Mouse (Mus musculus): ENCODE measurements around the gene Zeb2. TPM values are rescaled to one million over a fixed set of nuclear protein-coding genes. Genes with fewer than 3 reads are reported as not detected.

Zeb2 gene
- polyA plus RNA-seq, 1 experiment from 2014 or later = 50.2 TPM

GRCm38 (mm10) chr2:45071296-45071695 lies 45.9 kb downstream of the Zeb2 start:
- Histone ChIP-seq H3K9me3 (no peaks in the 10 kb centered on the region), H3K4me3 (replicated peaks) (no peak overlapping the region), H3K4me1 (replicated peaks) (peaks cover 38% of the 10 kb centered on the region), H3K27ac (no peak overlapping the region), H3K4me2 (replicated peaks) (no peak overlapping the region), H3K27me3 (no peaks in the 10 kb centered on the region), H3K9ac (replicated peaks) (no peak overlapping the region), H3K36me3 (no peaks in the 10 kb centered on the region)
- 0 out of 2 replicates have a peak, but pooled peaks have one; percentile 30 for ATAC-seq
- 51% methylated on average over 5 of the region's 5 CpGs for WGBS

GRCm38 (mm10) chr2:45070612-45071276 lies 46.5 kb downstream of the Zeb2 start:
- Histone ChIP-seq H3K9me3 (no peaks in the 10 kb centered on the region), H3K27me3 (no peaks in the 10 kb centered on the region), H3K27ac (no peak overlapping the region), H3K9ac (replicated peaks) (no peak overlapping the region), H3K36me3 (no peaks in the 10 kb centered on the region), H3K4me2 (replicated peaks) (no peak overlapping the region), H3K4me1 (replicated peaks) (peaks cover 38% of the 10 kb centered on the region), H3K4me3 (replicated peaks) (no peak overlapping the region)
- WGBS = 72% methylated on average over 6 of the region's 6 CpGs
- ATAC-seq = no peak

- H3K4me3 ChIP-seq (replicated peaks) = no peak overlapping the region
- no peak for ATAC-seq
- H3K36me3 ChIP-seq = no peaks in the 10 kb centered on the region
- H3K27me3 ChIP-seq = no peaks in the 10 kb centered on the region
- H3K4me1 ChIP-seq (replicated peaks) = peaks cover 41% of the 10 kb centered on the region
- H3K9me3 ChIP-seq = no peaks in the 10 kb centered on the region
- H3K4me2 ChIP-seq (replicated peaks) = no peak overlapping the region
- no peak overlapping the region for H3K27ac ChIP-seq
- no peak overlapping the region for H3K9ac ChIP-seq (replicated peaks)
- 63% methylated on average over 7 of the region's 7 CpGs for WGBS
These were observed 48.2 kb downstream of the Zeb2 start for GRCm38 (mm10) chr2:45068792-45069550.

- 37% methylated on average over 5 of the region's 5 CpGs for WGBS
- no peak for ATAC-seq
- H3K9ac ChIP-seq (replicated peaks) = no peak overlapping the region
- no peaks in the 10 kb centered on the region for H3K27me3 ChIP-seq
- H3K4me3 ChIP-seq (replicated peaks) = no peak overlapping the region
- no peaks in the 10 kb centered on the region for H3K9me3 ChIP-seq
- H3K4me2 ChIP-seq (replicated peaks) = no peak overlapping the region
- peaks cover 46% of the 10 kb centered on the region for H3K4me1 ChIP-seq (replicated peaks)
- no peaks in the 10 kb centered on the region for H3K36me3 ChIP-seq
- no peak overlapping the region for H3K27ac ChIP-seq
These were observed 50.1 kb downstream of the Zeb2 start for GRCm38 (mm10) chr2:45067116-45067515.

GRCm38 (mm10) chr2:45063300-45063890 lies 53.8 kb downstream of the Zeb2 start:
- no peaks in the 10 kb centered on the region for H3K36me3 ChIP-seq
- ATAC-seq = no peak; the same call in 1 of the 2 replicates
- no peak overlapping the region for H3K9ac ChIP-seq (replicated peaks)
- H3K4me3 ChIP-seq (replicated peaks) = no peak overlapping the region
- H3K27ac ChIP-seq = peak overlapping the region; percentile 30; the same call in 1 of the 2 replicates
- WGBS = 9% methylated on average over 7 of the region's 7 CpGs
- no peaks in the 10 kb centered on the region for H3K27me3 ChIP-seq
- H3K9me3 ChIP-seq = no peaks in the 10 kb centered on the region
- H3K4me1 ChIP-seq (replicated peaks) = peaks cover 63% of the 10 kb centered on the region
- H3K4me2 ChIP-seq (replicated peaks) = no peak overlapping the region; the same call in 1 of the 2 replicates

GRCm38 (mm10) chr2:45062136-45062535 lies 55.1 kb downstream of the Zeb2 start:
- Histone ChIP-seq H3K36me3 (no peaks in the 10 kb centered on the region), H3K9ac (replicated peaks) (no peak overlapping the region), H3K4me3 (replicated peaks) (no peak overlapping the region), H3K27ac (no peak overlapping the region), H3K4me1 (replicated peaks) (peaks cover 63% of the 10 kb centered on the region), H3K9me3 (no peaks in the 10 kb centered on the region), H3K27me3 (no peaks in the 10 kb centered on the region), H3K4me2 (replicated peaks) (no peak overlapping the region)
- ATAC-seq = no peak
- WGBS = 55% methylated on average over 6 of the region's 6 CpGs

- no peak overlapping the region for H3K4me3 ChIP-seq (replicated peaks)
- ATAC-seq = 0 out of 2 replicates have a peak, but pooled peaks have one; percentile 27
- H3K4me2 ChIP-seq (replicated peaks) = no peak overlapping the region
- no peak overlapping the region for H3K27ac ChIP-seq
- no peaks in the 10 kb centered on the region for H3K9me3 ChIP-seq
- 80% methylated on average over 4 of the region's 4 CpGs for WGBS
- H3K36me3 ChIP-seq = no peaks in the 10 kb centered on the region
- H3K9ac ChIP-seq (replicated peaks) = no peak overlapping the region
- peaks cover 67% of the 10 kb centered on the region for H3K4me1 ChIP-seq (replicated peaks)
- H3K27me3 ChIP-seq = no peaks in the 10 kb centered on the region
These were observed 56.4 kb downstream of the Zeb2 start for GRCm38 (mm10) chr2:45060768-45061167.

GRCm38 (mm10) chr2:45060202-45060601 lies 57.0 kb downstream of the Zeb2 start:
- ATAC-seq = no peak
- Histone ChIP-seq H3K27me3 (no peaks in the 10 kb centered on the region), H3K4me1 (replicated peaks) (peaks cover 73% of the 10 kb centered on the region), H3K36me3 (no peaks in the 10 kb centered on the region), H3K4me2 (replicated peaks) (no peak overlapping the region), H3K27ac (no peak overlapping the region), H3K9me3 (no peaks in the 10 kb centered on the region), H3K9ac (replicated peaks) (no peak overlapping the region), H3K4me3 (replicated peaks) (no peak overlapping the region)
- 78% methylated on average over 9 of the region's 9 CpGs for WGBS

- Histone ChIP-seq H3K36me3 (no peaks in the 10 kb centered on the region), H3K9ac (replicated peaks) (no peak overlapping the region), H3K27ac (no peak overlapping the region), H3K4me1 (replicated peaks) (peaks cover 78% of the 10 kb centered on the region), H3K4me3 (replicated peaks) (no peak overlapping the region), H3K4me2 (replicated peaks) (no peak overlapping the region), H3K9me3 (no peaks in the 10 kb centered on the region), H3K27me3 (no peaks in the 10 kb centered on the region)
- 77% methylated on average over 4 of the region's 4 CpGs for WGBS
- no peak for ATAC-seq
These were observed 57.6 kb downstream of the Zeb2 start for GRCm38 (mm10) chr2:45059599-45059998.

GRCm38 (mm10) chr2:45059010-45059409 lies 58.2 kb downstream of the Zeb2 start:
- Histone ChIP-seq H3K4me2 (replicated peaks) (no peak overlapping the region), H3K4me3 (replicated peaks) (no peak overlapping the region), H3K9me3 (no peaks in the 10 kb centered on the region), H3K27ac (0 out of 2 replicates have a peak overlapping the region, but pooled peaks have one; percentile 2), H3K4me1 (replicated peaks) (peaks cover 81% of the 10 kb centered on the region), H3K9ac (replicated peaks) (0 out of 2 replicates have a peak overlapping the region, but pooled peaks have one; percentile 36), H3K27me3 (no peaks in the 10 kb centered on the region), H3K36me3 (no peaks in the 10 kb centered on the region)
- ATAC-seq = 0 out of 2 replicates have a peak, but pooled peaks have one; percentile 28
- 66% methylated on average over 12 of the region's 12 CpGs for WGBS

- Histone ChIP-seq H3K4me1 (replicated peaks) (peaks cover 73% of the 10 kb centered on the region), H3K27me3 (no peaks in the 10 kb centered on the region), H3K4me3 (replicated peaks) (no peak overlapping the region), H3K27ac (no peak overlapping the region), H3K9ac (replicated peaks) (no peak overlapping the region), H3K36me3 (no peaks in the 10 kb centered on the region), H3K9me3 (no peaks in the 10 kb centered on the region), H3K4me2 (replicated peaks) (no peak overlapping the region)
- 53% methylated on average over 9 of the region's 9 CpGs for WGBS
- ATAC-seq = no peak
These were observed 59.0 kb downstream of the Zeb2 start for GRCm38 (mm10) chr2:45058183-45058582.

Data from midbrain, embryonic 13.5 days (tissue).